Mouse (Mus musculus): ENCODE measurements around the gene Fgfbp3.
"Not testable (repeated sequence)": the region's sequence is repeated elsewhere in the genome, so short reads cannot be mapped to it uniquely, and the experiment has no call there.

Gene Fgfbp3

GRCm38 (mm10) chr19:36919466-36919865, at the start of gene Fgfbp3:
Gene Fgfbp3, minus strand, starts transcription at chr19:36919615.
- DNase-seq (ENCODE audit: inconsistent age in 2 of 2, low spot score in 1 of 2): no peak

GRCm38 (mm10) chr19:36962544-36963260, 43.3 kb upstream of the Fgfbp3 start:
- not testable (repeated sequence) for DNase-seq (ENCODE audit: inconsistent age in 2 of 2, low spot score in 1 of 2)

DNA sequence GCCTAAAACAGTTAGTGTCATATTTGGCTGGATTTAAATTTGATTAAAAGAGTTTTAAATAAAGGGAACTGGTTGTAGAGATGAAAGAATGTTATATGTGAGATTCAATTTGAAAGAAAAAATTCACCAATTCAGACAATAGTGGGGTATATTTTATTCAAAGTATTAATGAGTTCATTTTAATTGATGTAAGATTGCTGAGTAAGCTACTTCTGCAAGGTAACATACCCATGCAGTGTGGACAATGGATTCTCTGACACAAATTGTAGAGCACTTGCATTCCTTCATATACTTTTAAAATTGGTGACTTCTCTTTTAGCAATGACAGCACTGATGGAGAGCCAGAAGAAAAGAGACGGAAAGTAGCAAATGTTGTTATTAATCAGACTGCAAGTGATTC, 41.9 kb upstream of the Fgfbp3 start:
- no peak for DNase-seq (ENCODE audit: inconsistent age in 2 of 2, low spot score in 1 of 2)

- no peak for DNase-seq (ENCODE audit: inconsistent age in 2 of 2, low spot score in 1 of 2)
Observed at GRCm38 (mm10) chr19:36958331-36958730, 38.9 kb upstream of the Fgfbp3 start.

DNA sequence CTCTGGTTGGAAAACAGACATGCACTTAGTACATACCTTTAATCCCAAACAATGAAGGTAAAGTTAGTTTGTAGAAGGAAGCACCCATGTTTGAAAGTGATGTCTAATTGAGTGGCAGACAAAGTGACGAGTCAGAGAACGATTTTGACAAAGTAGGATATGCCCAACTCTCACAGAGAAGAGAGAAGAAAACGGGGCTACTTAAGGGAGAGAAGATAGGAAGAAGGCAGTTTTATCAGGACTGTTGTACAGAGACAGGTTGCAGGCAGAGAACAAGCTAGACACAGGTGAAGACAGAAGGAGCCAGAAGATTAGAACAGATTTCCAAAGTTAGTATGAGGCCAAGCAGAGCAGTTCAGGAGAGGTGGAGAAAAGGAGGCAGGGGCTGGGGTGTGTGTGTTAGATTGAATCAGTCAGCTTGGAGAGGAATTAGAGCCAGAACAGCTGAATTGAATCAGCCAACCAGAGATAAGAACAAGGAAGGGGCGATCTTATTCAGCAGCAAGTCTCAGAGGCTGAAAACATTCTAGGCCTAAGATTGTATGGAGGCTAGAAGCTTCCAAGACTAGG, 34.3 kb upstream of the Fgfbp3 start:
- no peak for DNase-seq (ENCODE audit: inconsistent age in 2 of 2, low spot score in 1 of 2)

DNA sequence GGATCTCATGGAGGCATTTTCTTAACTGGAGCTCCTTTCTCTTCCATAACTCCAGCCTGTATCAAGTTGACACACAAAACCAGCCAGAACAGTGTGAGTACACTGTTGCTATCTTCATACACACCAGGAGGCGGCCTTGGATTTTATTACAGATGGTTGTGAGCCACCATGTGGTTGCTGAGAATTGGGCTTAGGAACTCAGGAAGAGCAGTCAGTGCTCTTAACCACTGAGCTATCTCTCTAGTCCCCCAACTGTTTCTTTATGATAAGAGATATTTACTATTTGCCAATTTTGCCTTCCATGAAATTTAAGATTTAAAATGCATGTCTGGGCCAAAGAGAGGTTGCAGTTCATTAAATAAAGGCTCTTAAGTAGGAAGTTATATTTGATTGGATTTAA, 20.6 kb upstream of the Fgfbp3 start:
- DNase-seq (ENCODE audit: inconsistent age in 2 of 2, low spot score in 1 of 2): peak in 1 of 2 experiments; percentile 46

GRCm38 (mm10) chr19:36938008-36938407, 18.6 kb upstream of the Fgfbp3 start:
- DNase-seq (ENCODE audit: inconsistent age in 2 of 2, low spot score in 1 of 2): no peak

- no peak for DNase-seq (ENCODE audit: inconsistent age in 2 of 2, low spot score in 1 of 2)
Observed at GRCm38 (mm10) chr19:36936285-36936684, 16.9 kb upstream of the Fgfbp3 start.

GRCm38 (mm10) chr19:36932613-36933012, 13.2 kb upstream of the Fgfbp3 start:
- DNase-seq (ENCODE audit: inconsistent age in 2 of 2, low spot score in 1 of 2): no peak

- DNase-seq (ENCODE audit: inconsistent age in 2 of 2, low spot score in 1 of 2): no peak
Observed at GRCm38 (mm10) chr19:36932097-36932496, 12.7 kb upstream of the Fgfbp3 start.

- DNase-seq (ENCODE audit: inconsistent age in 2 of 2, low spot score in 1 of 2): no peak
Observed at GRCm38 (mm10) chr19:36929816-36930215, 10.4 kb upstream of the Fgfbp3 start.

- DNase-seq (ENCODE audit: inconsistent age in 2 of 2, low spot score in 1 of 2): no peak
Observed at GRCm38 (mm10) chr19:36927800-36928361, 8.5 kb upstream of the Fgfbp3 start.

DNA sequence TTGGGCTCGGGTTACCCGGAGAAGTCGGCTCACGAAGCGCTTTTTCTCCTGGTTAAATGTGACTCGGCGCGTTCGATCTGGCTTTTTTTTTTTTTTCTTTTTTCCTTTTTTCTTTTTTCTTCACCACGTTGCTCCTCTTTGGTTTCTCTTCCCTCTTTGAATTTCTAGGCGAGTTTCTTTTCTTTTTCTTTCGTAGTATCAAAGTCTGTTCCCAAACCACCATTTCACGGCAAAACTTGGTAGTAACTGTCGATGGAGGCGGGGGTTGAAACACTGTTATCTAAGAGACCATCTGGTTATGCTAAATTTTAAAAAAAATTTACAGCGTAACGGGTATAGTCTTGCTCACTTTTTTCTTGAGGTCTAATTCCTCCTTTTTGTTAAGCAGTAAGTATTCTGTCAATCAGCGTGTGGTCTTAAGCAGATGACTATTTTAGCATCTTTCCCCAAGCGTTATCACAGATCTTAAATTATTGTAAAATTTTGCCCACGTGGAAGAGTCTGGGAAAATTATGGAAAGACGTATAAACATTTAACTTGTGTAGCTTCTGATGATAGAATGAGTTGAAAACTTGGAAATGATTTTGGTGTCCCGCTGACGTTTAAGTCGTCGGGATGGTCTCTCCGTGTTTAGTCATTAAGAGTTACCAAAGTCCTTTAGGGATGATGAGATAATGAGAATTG, 7.3 kb upstream of the Fgfbp3 start:
- DNase-seq (ENCODE audit: inconsistent age in 2 of 2, low spot score in 1 of 2): no peak

- peak; percentile 90 to 95 for DNase-seq (ENCODE audit: inconsistent age in 2 of 2, low spot score in 1 of 2)
Observed at GRCm38 (mm10) chr19:36925671-36926552, 6.5 kb upstream of the Fgfbp3 start, which contains the start of gene Btaf1. Gene Btaf1, plus strand, starts transcription at chr19:36926079.

DNA sequence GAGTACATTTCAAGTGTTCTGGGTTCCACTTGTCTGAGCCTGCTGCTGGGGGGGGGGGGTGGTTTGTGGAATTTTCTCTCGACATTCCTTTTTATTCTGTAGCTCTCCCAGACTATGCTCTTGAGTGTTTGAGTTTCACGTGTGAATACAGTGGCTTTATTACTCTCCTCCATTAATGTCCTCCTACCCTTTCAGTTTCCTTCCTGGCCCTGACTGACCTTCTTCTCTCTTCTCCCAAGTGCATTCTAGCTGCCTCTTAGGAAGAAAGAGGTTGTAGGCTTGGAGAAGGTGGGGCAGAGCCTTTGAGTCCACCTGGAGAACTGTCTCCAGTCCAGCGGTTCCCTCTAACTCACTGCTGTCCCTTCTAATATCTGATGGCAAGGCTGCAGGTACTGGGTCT, 3.5 kb upstream of the Fgfbp3 start:
- DNase-seq (ENCODE audit: inconsistent age in 2 of 2, low spot score in 1 of 2): no peak

- peak in 1 of 2 experiments; percentile 62 for DNase-seq (ENCODE audit: inconsistent age in 2 of 2, low spot score in 1 of 2)
Observed at GRCm38 (mm10) chr19:36922015-36922414, 2.6 kb upstream of the Fgfbp3 start.

GRCm38 (mm10) chr19:36918441-36919301, 744 bp downstream of the Fgfbp3 start:
- DNase-seq (ENCODE audit: inconsistent age in 2 of 2, low spot score in 1 of 2): peak; percentile 89 to 93

DNA sequence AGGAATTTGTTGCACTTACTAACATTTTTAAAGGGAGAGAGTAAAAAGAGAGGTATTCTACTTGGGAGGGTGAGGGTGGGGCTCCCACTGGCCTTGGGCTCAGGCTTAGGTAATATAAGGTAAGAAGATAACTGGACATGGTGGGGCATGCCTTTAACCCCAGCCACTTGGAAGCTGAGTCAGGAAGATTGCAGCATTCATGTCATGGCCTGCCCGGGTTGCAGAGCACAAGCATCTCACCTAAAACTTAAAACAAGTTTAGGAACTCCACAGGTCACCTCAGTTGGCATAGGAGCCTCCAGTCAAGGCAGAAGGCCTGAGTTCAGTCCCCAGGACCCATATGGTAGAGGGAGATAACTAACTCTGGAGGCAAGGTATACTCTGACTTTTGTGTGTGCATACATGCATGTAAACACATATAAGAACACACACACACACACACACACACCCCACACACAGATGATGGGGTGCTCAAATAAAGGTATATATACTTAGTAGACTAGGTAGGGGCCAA, 2.5 kb downstream of the Fgfbp3 start:
- no peak for DNase-seq (ENCODE audit: inconsistent age in 2 of 2, low spot score in 1 of 2)

DNA sequence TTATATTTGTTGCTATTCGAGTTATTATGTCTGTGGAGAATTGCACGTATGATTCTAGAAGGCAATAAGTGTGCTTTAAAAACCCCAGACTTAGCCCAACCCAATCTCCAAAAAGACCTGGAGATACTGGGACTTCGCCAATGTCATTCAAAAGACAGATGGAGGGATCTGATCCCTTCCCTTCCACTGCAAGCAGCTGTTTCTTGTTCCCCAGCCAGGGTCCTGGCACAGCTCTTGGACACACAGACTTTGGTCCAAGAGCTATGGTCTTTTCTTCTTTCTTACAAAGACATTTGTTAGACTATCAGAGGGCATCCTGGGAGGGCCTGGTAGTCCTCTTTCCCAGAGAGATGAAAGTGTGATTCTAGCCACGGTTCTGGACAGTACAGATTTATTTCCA, 3.2 kb downstream of the Fgfbp3 start:
- DNase-seq (ENCODE audit: inconsistent age in 2 of 2, low spot score in 1 of 2): no peak

DNA sequence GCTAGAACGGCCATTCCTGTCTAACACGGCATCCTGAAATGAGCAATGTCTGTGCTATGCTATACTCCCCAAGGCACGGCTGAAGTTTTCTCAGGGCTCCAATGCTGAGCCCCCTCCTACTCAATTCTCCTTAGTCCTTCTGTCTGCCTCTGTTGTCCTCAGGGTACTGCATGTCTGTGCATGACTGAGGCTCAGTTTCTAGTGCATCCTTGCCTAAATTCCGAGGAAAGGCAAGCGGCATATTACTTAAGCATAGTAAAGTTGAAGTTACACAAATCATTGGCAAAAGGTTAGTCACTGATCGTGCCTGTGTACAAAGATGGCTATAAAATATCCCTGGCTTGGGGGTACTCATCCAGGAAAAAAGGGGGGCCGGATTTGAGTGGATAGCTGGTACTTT, 6.4 kb downstream of the Fgfbp3 start:
- DNase-seq (ENCODE audit: inconsistent age in 2 of 2, low spot score in 1 of 2): no peak

Data from adrenal gland, adult (tissue).